Mouse (Mus musculus) neutrophil, adult 5-6 weeks (primary cell): Measurements from ENCODE around the gene Map3k14. TPM values are rescaled to one million over a fixed set of nuclear protein-coding genes. Genes with fewer than 3 reads are reported as not detected.

ENCODE experiments used
- ATAC-seq: fragments of 151-379, 151-347 bp; 2 replicates; pipeline ENCODE4 v1.8.0; 2017; ENCODE audit warnings: mild to moderate bottlenecking, moderate TSS enrichment; ENCODE audit not compliant: insufficient number of reproducible peaks, poor library complexity, low FRiP score, severe bottlenecking; ENCODE audit errors: extremely low read depth
- total RNA-seq: library from RNA; stranded (forward); fragments of 200-1000 nt; gene quantifications from 2 replicates; pipeline ENCODE4 v1.2.3, GENCODE M21; 2017

Map3k14 gene
- total RNA-seq, 1 experiment from 2014 or later: 50.7 TPM

- ATAC-seq: no peak
Measured at GRCm38 (mm10) chr11:103192956-103193824, 74.1 kb downstream of the Map3k14 start.

GRCm38 (mm10) chr11:103192230-103192955, 74.9 kb downstream of the Map3k14 start:
- no peak for ATAC-seq

GRCm38 (mm10) chr11:103184891-103185290, 82.4 kb downstream of the Map3k14 start:
- peak; percentile 51; the same call in 1 of the 2 replicates for ATAC-seq

GRCm38 (mm10) chr11:103181911-103182310, 85.4 kb downstream of the Map3k14 start:
- no peak for ATAC-seq

- no peak for ATAC-seq
Measured at GRCm38 (mm10) chr11:103181349-103181748, 85.9 kb downstream of the Map3k14 start.

GRCm38 (mm10) chr11:103180426-103180825, 86.8 kb downstream of the Map3k14 start:
- no peak for ATAC-seq

- no peak for ATAC-seq
Measured at GRCm38 (mm10) chr11:103178748-103179147, 88.5 kb downstream of the Map3k14 start.

- peak; percentile 71 for ATAC-seq
Measured at GRCm38 (mm10) chr11:103177815-103178485, 89.3 kb downstream of the Map3k14 start.

- ATAC-seq: no peak
Measured at GRCm38 (mm10) chr11:103177216-103177615, 90.1 kb downstream of the Map3k14 start.

- no peak for ATAC-seq
Measured at GRCm38 (mm10) chr11:103176510-103176909, 90.8 kb downstream of the Map3k14 start.

GRCm38 (mm10) chr11:103175688-103176442, 91.4 kb downstream of the Map3k14 start:
- no peak for ATAC-seq

- peak; percentile 74 for ATAC-seq
Measured at GRCm38 (mm10) chr11:103174891-103175391, 92.3 kb downstream of the Map3k14 start.

- no peak for ATAC-seq
Measured at GRCm38 (mm10) chr11:103174411-103174832, 92.8 kb downstream of the Map3k14 start.

GRCm38 (mm10) chr11:103173771-103174344, 93.4 kb downstream of the Map3k14 start:
- ATAC-seq: no peak

- ATAC-seq: no peak
Measured at GRCm38 (mm10) chr11:103173041-103173770, 94.1 kb downstream of the Map3k14 start.

- ATAC-seq: no peak
Measured at GRCm38 (mm10) chr11:103172392-103173040, 94.8 kb downstream of the Map3k14 start.

- no peak for ATAC-seq
Measured at GRCm38 (mm10) chr11:103171703-103172391, 95.4 kb downstream of the Map3k14 start.
